Mouse (Mus musculus) intestine, embryonic 16.5 days (tissue): Measurements from ENCODE around the gene Ubxn11. TPM values are rescaled to one million over a fixed set of nuclear protein-coding genes. Genes with fewer than 3 reads are reported as not detected.

Experiments
- ATAC-seq: fragments of 200-750 bp; cut with Nextera tagmentation; 2 replicates; pipeline ENCODE4 v1.8.0; 2017; ENCODE audit warnings: moderate TSS enrichment, moderate library complexity
- H3K27ac ChIP-seq: fragments of 300-500 bp; sonication (generic); 2 replicates; pipeline ENCODE4 v1.5.1; 2014; ENCODE audit warnings: mild to moderate bottlenecking, low read length
- H3K27me3 ChIP-seq: fragments of 300-500 bp; sonication (generic); replicated peaks from 2 replicates; pipeline ENCODE4 v1.6.1; 2014; ENCODE audit warnings: low read length, control low read depth, mixed read lengths; ENCODE audit not compliant: control insufficient read depth, insufficient read depth
- H3K36me3 ChIP-seq: fragments of 300-500 bp; sonication (generic); 2 replicates; pipeline ENCODE4 v1.6.1; 2014; ENCODE audit warnings: low read length, control low read depth; ENCODE audit not compliant: control insufficient read depth, insufficient read depth
- H3K4me1 ChIP-seq: fragments of 300-500 bp; sonication (generic); 2 replicates; pipeline ENCODE4 v1.6.1; 2014; ENCODE audit warnings: low read length, control low read depth, mixed read lengths; ENCODE audit not compliant: control insufficient read depth, insufficient read depth
- H3K4me2 ChIP-seq: fragments of 300-500 bp; sonication (generic); 2 replicates; pipeline ENCODE4 v1.6.1; 2014; ENCODE audit warnings: low read depth, low read length, control low read depth
- H3K4me3 ChIP-seq: fragments of 300-500 bp; sonication (generic); 2 replicates; pipeline ENCODE4 v1.5.1; 2014; ENCODE audit warnings: mild to moderate bottlenecking, low read length
- H3K9ac ChIP-seq: fragments of 300-500 bp; sonication (generic); 2 replicates; pipeline ENCODE4 v1.6.1; 2014; ENCODE audit warnings: low read depth, low read length
- H3K9me3 ChIP-seq: fragments of 300-500 bp; sonication (generic); 2 replicates; pipeline ENCODE4 v1.6.1; 2016; ENCODE audit warnings: low read length, control low read depth; ENCODE audit not compliant: control insufficient read depth
- WGBS: fragments of 180-500 bp; shearing (Covaris S2); extraction: QIAGEN DNeasy Blood & Tissue Kit; methylation state at CpG from one replicate; pipeline ENCODE4 v1.1.7; 2014; 5-methylcytosine and 5-hydroxymethylcytosine counted together
- polyA plus RNA-seq: library from polyadenylated mRNA; unstranded; fragments of >200 nt; fragmentation: Nextera tagmentation; extraction: Ambion mirVana; gene quantifications from 2 replicates; pipeline ENCODE4 v1.2.1, GENCODE M21; 2015

The Ubxn11 gene
- polyA plus RNA-seq: 4.3 and 5.6 TPM in 2 replicates

DNA sequence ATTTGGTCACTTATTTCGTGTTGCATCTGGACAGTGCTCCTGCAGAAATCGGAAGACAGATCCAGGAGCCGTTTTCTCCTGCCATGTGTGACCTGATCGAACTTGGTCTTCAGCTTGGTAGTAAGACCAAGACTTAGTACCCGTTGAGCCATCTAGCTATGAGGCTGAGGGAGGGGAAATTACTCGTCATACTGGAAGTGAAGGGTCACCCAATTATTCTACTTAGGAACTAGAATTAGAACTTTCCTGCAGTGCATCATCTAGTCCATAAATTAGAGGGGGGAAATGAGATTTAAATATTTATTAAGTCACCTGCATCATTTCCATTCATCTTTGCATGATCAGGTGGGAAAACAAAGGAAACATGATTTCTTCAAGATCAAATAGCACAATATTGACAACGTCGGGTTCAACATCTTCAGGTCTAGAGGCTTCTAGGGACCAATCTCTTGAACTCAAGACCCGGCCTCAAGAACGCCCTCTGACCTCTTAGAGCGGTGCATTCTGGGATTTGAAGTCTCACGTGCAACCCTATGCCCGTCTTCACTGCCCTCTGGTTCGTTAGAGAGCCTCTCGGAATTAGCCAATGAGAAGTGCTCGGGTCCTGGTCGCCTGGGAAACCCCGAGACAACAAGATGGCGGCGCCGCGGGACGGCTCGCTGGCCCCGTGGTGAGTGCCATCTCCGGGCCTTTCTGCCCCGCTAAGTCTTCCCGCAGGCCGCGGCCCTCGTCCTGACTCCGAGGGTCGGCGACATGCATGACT, at the start of gene Ubxn11:
Ubxn11 (plus strand) TSS at position 592 of the 763 bp plus-strand sequence.
- ATAC-seq: peak; percentile 98
- Histone ChIP-seq H3K27me3 (no peaks in the 10 kb centered on the region), H3K4me3 (peak within 1 kb of the TSS; percentile 80), H3K27ac (no peak within 1 kb of the TSS), H3K36me3 (no peaks in the 10 kb centered on the region), H3K9ac (peak within 1 kb of the TSS; percentile 75), H3K4me2 (peak within 1 kb of the TSS; percentile 65), H3K4me1 (no peaks in the 10 kb centered on the region), H3K9me3 (no peaks in the 10 kb centered on the region)
- WGBS: 18% methylated on average over 34 of the region's 34 CpGs

- Histone ChIP-seq H3K4me3 (no peak within 1 kb of the TSS), H3K9ac (0 out of 2 replicates have a peak within 1 kb of the TSS, but pooled peaks have one; percentile 24), H3K4me2 (no peak within 1 kb of the TSS), H3K9me3 (no peaks in the 10 kb centered on the region), H3K27ac (no peak within 1 kb of the TSS), H3K4me1 (peaks cover 6% of the 10 kb centered on the region), H3K36me3 (no peaks in the 10 kb centered on the region), H3K27me3 (no peaks in the 10 kb centered on the region)
- 76% methylated on average over 3 of the region's 3 CpGs for WGBS
- ATAC-seq: no peak
Measured at GRCm38 (mm10) chr4:134053538-134053937, 48.8 kb upstream of the Ubxn11 start, which contains the start of gene Zfp683. Gene Zfp683 (plus strand): TSS chr4:134053838.

DNA sequence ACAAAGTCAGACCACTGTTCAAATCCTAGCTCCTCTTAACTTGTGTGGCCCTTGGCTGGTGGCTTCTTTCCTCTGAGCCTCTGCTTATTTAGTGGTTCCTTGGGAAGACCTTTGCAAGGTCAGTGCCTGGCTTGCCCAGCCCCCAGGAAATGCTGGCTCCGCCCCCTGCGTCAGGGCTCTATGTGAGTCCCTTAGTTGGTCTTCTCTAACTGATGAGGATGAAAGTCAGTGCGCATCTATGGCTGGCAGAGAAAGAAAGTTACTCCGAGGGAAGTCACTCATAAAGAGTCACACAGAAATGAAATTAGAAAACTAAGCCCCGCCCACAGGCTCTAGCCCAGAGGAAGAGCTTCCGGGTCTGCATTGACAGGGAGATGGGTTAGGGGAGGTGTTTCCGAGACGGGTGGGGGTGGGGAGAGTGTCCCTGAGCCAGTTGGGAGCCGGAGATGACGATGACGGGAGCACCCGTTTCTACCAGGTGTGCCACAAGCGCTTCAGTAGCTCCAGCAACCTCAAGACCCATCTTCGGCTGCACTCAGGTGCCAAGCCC, 44.1 kb upstream of the Ubxn11 start:
- no peak overlapping the region for H3K9ac ChIP-seq
- H3K36me3 ChIP-seq: no peaks in the 10 kb centered on the region
- no peak for ATAC-seq
- peaks cover 19% of the 10 kb centered on the region for H3K4me1 ChIP-seq
- no peaks in the 10 kb centered on the region for H3K27me3 ChIP-seq
- no peaks in the 10 kb centered on the region for H3K9me3 ChIP-seq
- H3K4me2 ChIP-seq: peak overlapping the region; percentile 1; the same call in 1 of the 2 replicates
- no peak overlapping the region for H3K27ac ChIP-seq
- WGBS: 29% methylated on average over 14 of the region's 14 CpGs
- H3K4me3 ChIP-seq: no peak overlapping the region

DNA sequence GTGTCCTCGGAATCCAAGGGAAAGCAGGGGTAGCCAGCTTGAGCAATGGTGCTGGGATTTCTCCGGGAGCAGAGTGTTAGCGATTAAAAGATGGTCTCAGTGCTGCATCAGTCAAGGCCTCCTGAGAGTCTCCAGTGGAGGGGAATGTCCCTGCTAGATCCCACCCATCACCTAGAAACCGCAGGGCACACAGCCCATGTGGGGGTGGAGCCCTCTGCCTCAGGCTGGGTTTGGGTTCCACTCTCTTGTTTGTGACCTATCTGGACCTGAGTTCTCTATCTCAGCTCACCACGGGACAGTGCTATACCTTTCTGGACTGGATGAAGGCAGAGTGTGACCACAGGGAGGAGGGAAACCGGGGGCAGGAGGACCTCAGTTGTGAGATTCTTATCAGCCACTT, 43.5 kb upstream of the Ubxn11 start:
- no peak for ATAC-seq
- Histone ChIP-seq H3K9me3 (no peaks in the 10 kb centered on the region), H3K27me3 (no peaks in the 10 kb centered on the region), H3K27ac (no peak overlapping the region), H3K36me3 (no peaks in the 10 kb centered on the region), H3K4me1 (peaks cover 19% of the 10 kb centered on the region), H3K4me3 (no peak overlapping the region), H3K4me2 (no peak overlapping the region), H3K9ac (no peak overlapping the region)
- 84% methylated on average over 6 of the region's 6 CpGs for WGBS

GRCm38 (mm10) chr4:134060135-134060865, 42.1 kb upstream of the Ubxn11 start, which contains the start of gene Crybg2:
Gene Crybg2 (plus strand): TSS chr4:134060815.
- Histone ChIP-seq H3K27me3 (no peaks in the 10 kb centered on the region), H3K9ac (peak within 1 kb of the TSS; percentile 48; the same call in 1 of the 2 replicates)
- no peak for ATAC-seq

GRCm38 (mm10) chr4:134061166-134061830, 41.1 kb upstream of the Ubxn11 start:
- peak overlapping the region; percentile 27; the same call in 1 of the 2 replicates for H3K9ac ChIP-seq
- H3K27ac ChIP-seq: peak overlapping the region; percentile 88
- WGBS: 42% methylated on average over 18 of the region's 18 CpGs
- H3K27me3 ChIP-seq: no peaks in the 10 kb centered on the region
- H3K4me2 ChIP-seq: 0 out of 2 replicates have a peak overlapping the region, but pooled peaks have one; percentile 17
- no peaks in the 10 kb centered on the region for H3K9me3 ChIP-seq
- peak; percentile 54 for ATAC-seq
- H3K4me3 ChIP-seq: no peak overlapping the region
- H3K36me3 ChIP-seq: no peaks in the 10 kb centered on the region
- H3K4me1 ChIP-seq: peaks cover 29% of the 10 kb centered on the region

More at GRCm38 (mm10) chr4:134060135-134060865, 42.1 kb upstream of the Ubxn11 start, which contains the start of gene Crybg2:
- Histone ChIP-seq H3K4me2 (0 out of 2 replicates have a peak within 1 kb of the TSS, but pooled peaks have one; percentile 17), H3K4me1 (peaks cover 28% of the 10 kb centered on the region), H3K36me3 (no peaks in the 10 kb centered on the region), H3K4me3 (no peak within 1 kb of the TSS), H3K9me3 (no peaks in the 10 kb centered on the region), H3K27ac (peak within 1 kb of the TSS; percentile 88)
- WGBS: 43% methylated on average over 28 of the region's 28 CpGs

DNA sequence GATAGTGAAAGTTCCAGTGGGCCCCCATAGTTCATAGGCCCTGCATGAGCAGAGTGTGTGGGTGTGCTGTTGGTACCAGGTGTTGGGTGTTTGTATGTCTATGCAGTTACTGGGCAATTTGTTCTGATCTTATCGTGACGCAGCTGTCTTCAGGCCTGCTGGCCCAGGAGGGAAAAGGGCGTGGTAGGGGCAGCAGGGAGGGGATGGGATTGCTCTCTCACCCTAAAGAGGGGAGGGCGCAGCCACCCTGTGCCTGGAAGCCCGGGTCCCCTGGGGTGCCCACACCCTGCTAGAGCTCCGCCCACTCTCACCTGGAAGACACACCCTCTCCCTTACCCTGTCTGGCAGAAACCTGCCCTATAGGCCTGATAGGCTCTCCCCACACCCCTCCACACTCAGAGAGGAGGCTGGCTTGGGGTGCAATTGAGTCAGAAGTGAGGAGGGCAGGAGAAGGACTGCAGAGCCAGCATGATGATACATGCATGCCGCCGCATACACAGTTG, 40.4 kb upstream of the Ubxn11 start:
- Histone ChIP-seq H3K36me3 (no peaks in the 10 kb centered on the region), H3K27ac (peak overlapping the region; percentile 88), H3K9ac (peak overlapping the region; percentile 27; the same call in 1 of the 2 replicates), H3K4me3 (no peak overlapping the region), H3K27me3 (no peaks in the 10 kb centered on the region), H3K4me2 (peak overlapping the region; percentile 17; the same call in 1 of the 2 replicates), H3K4me1 (peaks cover 29% of the 10 kb centered on the region), H3K9me3 (no peaks in the 10 kb centered on the region)
- 35% methylated on average over 8 of the region's 8 CpGs for WGBS
- peak; percentile 91 for ATAC-seq

- ATAC-seq: no peak
- H3K4me3 ChIP-seq: no peak overlapping the region
- H3K9me3 ChIP-seq: no peaks in the 10 kb centered on the region
- no peaks in the 10 kb centered on the region for H3K36me3 ChIP-seq
- WGBS: 65% methylated on average over 8 of the region's 8 CpGs
- H3K9ac ChIP-seq: no peak overlapping the region
- peak overlapping the region; percentile 88 for H3K27ac ChIP-seq
- H3K4me2 ChIP-seq: peak overlapping the region; percentile 16; the same call in 1 of the 2 replicates
- H3K27me3 ChIP-seq: no peaks in the 10 kb centered on the region
- peaks cover 30% of the 10 kb centered on the region for H3K4me1 ChIP-seq
Measured at GRCm38 (mm10) chr4:134062561-134062960, 39.8 kb upstream of the Ubxn11 start.
